Mouse (Mus musculus): ENCODE results near the gene Ttn. TPM values are rescaled to one million over a fixed set of nuclear protein-coding genes. Genes with fewer than 3 reads are reported as not detected.

The Ttn gene
- polyA plus RNA-seq, 1 experiment from 2014 or later = 706 TPM

- no peak overlapping the region for H3K4me3 ChIP-seq (ENCODE audit: control insufficient read depth in 1 of 2, insufficient read depth in 1 of 2, low read depth in 1 of 2, low read length in 2 of 2)
- no peak overlapping the region for H3K27ac ChIP-seq (replicated peaks in 1 of 2; ENCODE audit: control insufficient read depth in 1 of 2, insufficient read depth in 1 of 2, low read depth in 2 of 2, low read length in 2 of 2)
- H3K36me3 ChIP-seq (ENCODE audit: control insufficient read depth, insufficient read depth, low read length) = peaks cover 73% of the 10 kb centered on the region
- ATAC-seq (ENCODE audit: insufficient number of reproducible peaks, insufficient read depth, low FRiP score, low read depth) = no peak
- no peaks in the 10 kb centered on the region for H3K27me3 ChIP-seq (ENCODE audit: control insufficient read depth, insufficient read depth, low read length)
- H3K9ac ChIP-seq (ENCODE audit: low read length) = no peak overlapping the region
- H3K4me1 ChIP-seq (ENCODE audit: control insufficient read depth in 2 of 2, insufficient read depth in 2 of 2, low read length in 2 of 2) = peaks cover 7 to 12% of the 10 kb centered on the region in 2 experiments
- H3K4me2 ChIP-seq (ENCODE audit: low read length) = no peak overlapping the region
- H3K9me3 ChIP-seq (ENCODE audit: control insufficient read depth, low read length) = no peaks in the 10 kb centered on the region
- 68% methylated on average over 12 of the region's 12 CpGs for WGBS
Observed at GRCm38 (mm10) chr2:76690436-76691204, 291.7 kb downstream of the Ttn start.

- WGBS = 20% methylated on average over 7 of the region's 7 CpGs
- Histone ChIP-seq H3K36me3 (ENCODE audit: control insufficient read depth, insufficient read depth, low read length) (peaks cover 73% of the 10 kb centered on the region), H3K27ac (replicated peaks in 1 of 2; ENCODE audit: control insufficient read depth in 1 of 2, insufficient read depth in 1 of 2, low read depth in 2 of 2, low read length in 2 of 2) (peak overlapping the region in 1 of 2 experiments; percentile 8; a peak in 1 of 4 replicates), H3K27me3 (ENCODE audit: control insufficient read depth, insufficient read depth, low read length) (no peaks in the 10 kb centered on the region), H3K9me3 (ENCODE audit: control insufficient read depth, low read length) (no peaks in the 10 kb centered on the region), H3K4me2 (ENCODE audit: low read length) (no peak overlapping the region), H3K9ac (ENCODE audit: low read length) (no peak overlapping the region), H3K4me1 (ENCODE audit: control insufficient read depth in 2 of 2, insufficient read depth in 2 of 2, low read length in 2 of 2) (peaks cover 7 to 12% of the 10 kb centered on the region in 2 experiments), H3K4me3 (ENCODE audit: control insufficient read depth in 1 of 2, insufficient read depth in 1 of 2, low read depth in 1 of 2, low read length in 2 of 2) (no peak overlapping the region)
- ATAC-seq (ENCODE audit: insufficient number of reproducible peaks, insufficient read depth, low FRiP score, low read depth) = peak; percentile 31; the same call in 1 of the 2 replicates
Observed at GRCm38 (mm10) chr2:76688162-76688561, 294.2 kb downstream of the Ttn start.

GRCm38 (mm10) chr2:76687608-76688007, 294.7 kb downstream of the Ttn start:
- 64% methylated on average over 3 of the region's 3 CpGs for WGBS
- Histone ChIP-seq H3K27ac (replicated peaks in 1 of 2; ENCODE audit: control insufficient read depth in 1 of 2, insufficient read depth in 1 of 2, low read depth in 2 of 2, low read length in 2 of 2) (no peak overlapping the region; a peak in 1 of 4 replicates), H3K4me1 (ENCODE audit: control insufficient read depth in 2 of 2, insufficient read depth in 2 of 2, low read length in 2 of 2) (peaks cover 7 to 12% of the 10 kb centered on the region in 2 experiments), H3K36me3 (ENCODE audit: control insufficient read depth, insufficient read depth, low read length) (peaks cover 73% of the 10 kb centered on the region), H3K4me2 (ENCODE audit: low read length) (no peak overlapping the region), H3K27me3 (ENCODE audit: control insufficient read depth, insufficient read depth, low read length) (no peaks in the 10 kb centered on the region), H3K9me3 (ENCODE audit: control insufficient read depth, low read length) (no peaks in the 10 kb centered on the region), H3K4me3 (ENCODE audit: control insufficient read depth in 1 of 2, insufficient read depth in 1 of 2, low read depth in 1 of 2, low read length in 2 of 2) (no peak overlapping the region), H3K9ac (ENCODE audit: low read length) (no peak overlapping the region)
- no peak for ATAC-seq (ENCODE audit: insufficient number of reproducible peaks, insufficient read depth, low FRiP score, low read depth)

GRCm38 (mm10) chr2:76686986-76687385, 295.4 kb downstream of the Ttn start:
- no peaks in the 10 kb centered on the region for H3K9me3 ChIP-seq (ENCODE audit: control insufficient read depth, low read length)
- no peak for ATAC-seq (ENCODE audit: insufficient number of reproducible peaks, insufficient read depth, low FRiP score, low read depth)
- H3K36me3 ChIP-seq (ENCODE audit: control insufficient read depth, insufficient read depth, low read length) = peaks cover 73% of the 10 kb centered on the region
- peaks cover 7 to 12% of the 10 kb centered on the region in 2 experiments for H3K4me1 ChIP-seq (ENCODE audit: control insufficient read depth in 2 of 2, insufficient read depth in 2 of 2, low read length in 2 of 2)
- no peaks in the 10 kb centered on the region for H3K27me3 ChIP-seq (ENCODE audit: control insufficient read depth, insufficient read depth, low read length)
- no peak overlapping the region for H3K27ac ChIP-seq (replicated peaks in 1 of 2; ENCODE audit: control insufficient read depth in 1 of 2, insufficient read depth in 1 of 2, low read depth in 2 of 2, low read length in 2 of 2)
- H3K4me2 ChIP-seq (ENCODE audit: low read length) = no peak overlapping the region
- no peak overlapping the region for H3K9ac ChIP-seq (ENCODE audit: low read length)
- 90% methylated on average over 3 of the region's 3 CpGs for WGBS
- H3K4me3 ChIP-seq (ENCODE audit: control insufficient read depth in 1 of 2, insufficient read depth in 1 of 2, low read depth in 1 of 2, low read length in 2 of 2) = no peak overlapping the region

- Histone ChIP-seq H3K9ac (ENCODE audit: low read length) (no peak overlapping the region), H3K4me3 (ENCODE audit: control insufficient read depth in 1 of 2, insufficient read depth in 1 of 2, low read depth in 1 of 2, low read length in 2 of 2) (no peak overlapping the region), H3K4me1 (ENCODE audit: control insufficient read depth in 2 of 2, insufficient read depth in 2 of 2, low read length in 2 of 2) (no peaks in the 10 kb centered on the region), H3K4me2 (ENCODE audit: low read length) (no peak overlapping the region), H3K27ac (replicated peaks in 1 of 2; ENCODE audit: control insufficient read depth in 1 of 2, insufficient read depth in 1 of 2, low read depth in 2 of 2, low read length in 2 of 2) (no peak overlapping the region), H3K27me3 (ENCODE audit: control insufficient read depth, insufficient read depth, low read length) (no peaks in the 10 kb centered on the region), H3K36me3 (ENCODE audit: control insufficient read depth, insufficient read depth, low read length) (peaks cover 80% of the 10 kb centered on the region), H3K9me3 (ENCODE audit: control insufficient read depth, low read length) (no peaks in the 10 kb centered on the region)
- WGBS = 88% methylated on average over 8 of the region's 8 CpGs
- ATAC-seq (ENCODE audit: insufficient number of reproducible peaks, insufficient read depth, low FRiP score, low read depth) = no peak
Observed at GRCm38 (mm10) chr2:76682301-76682700, 300.0 kb downstream of the Ttn start.

- Histone ChIP-seq H3K36me3 (ENCODE audit: control insufficient read depth, insufficient read depth, low read length) (peaks cover 24% of the 10 kb centered on the region), H3K27ac (replicated peaks in 1 of 2; ENCODE audit: control insufficient read depth in 1 of 2, insufficient read depth in 1 of 2, low read depth in 2 of 2, low read length in 2 of 2) (no peak overlapping the region), H3K9ac (ENCODE audit: low read length) (peak overlapping the region; percentile 89), H3K9me3 (ENCODE audit: control insufficient read depth, low read length) (no peaks in the 10 kb centered on the region), H3K4me1 (ENCODE audit: control insufficient read depth in 2 of 2, insufficient read depth in 2 of 2, low read length in 2 of 2) (peaks cover 6 to 31% of the 10 kb centered on the region in 2 experiments), H3K4me3 (ENCODE audit: control insufficient read depth in 1 of 2, insufficient read depth in 1 of 2, low read depth in 1 of 2, low read length in 2 of 2) (peak overlapping the region in 1 of 2 experiments; percentile 83; a peak in 1 of 4 replicates), H3K4me2 (ENCODE audit: low read length) (peak overlapping the region; percentile 88), H3K27me3 (ENCODE audit: control insufficient read depth, insufficient read depth, low read length) (no peaks in the 10 kb centered on the region)
- 70% methylated on average over 13 of the region's 13 CpGs for WGBS
- no peak for ATAC-seq (ENCODE audit: insufficient number of reproducible peaks, insufficient read depth, low FRiP score, low read depth)
Observed at GRCm38 (mm10) chr2:76676401-76677226, 305.7 kb downstream of the Ttn start.

GRCm38 (mm10) chr2:76675949-76676348, 306.4 kb downstream of the Ttn start:
- Histone ChIP-seq H3K4me1 (ENCODE audit: control insufficient read depth in 2 of 2, insufficient read depth in 2 of 2, low read length in 2 of 2) (peaks cover 6 to 32% of the 10 kb centered on the region in 2 experiments), H3K36me3 (ENCODE audit: control insufficient read depth, insufficient read depth, low read length) (peaks cover 19% of the 10 kb centered on the region), H3K4me3 (ENCODE audit: control insufficient read depth in 1 of 2, insufficient read depth in 1 of 2, low read depth in 1 of 2, low read length in 2 of 2) (peak overlapping the region; percentile 20 to 83; a peak in 3 of 4 replicates), H3K27ac (replicated peaks in 1 of 2; ENCODE audit: control insufficient read depth in 1 of 2, insufficient read depth in 1 of 2, low read depth in 2 of 2, low read length in 2 of 2) (no peak overlapping the region), H3K4me2 (ENCODE audit: low read length) (peak overlapping the region; percentile 88), H3K9me3 (ENCODE audit: control insufficient read depth, low read length) (no peaks in the 10 kb centered on the region), H3K9ac (ENCODE audit: low read length) (peak overlapping the region; percentile 89), H3K27me3 (ENCODE audit: control insufficient read depth, insufficient read depth, low read length) (no peaks in the 10 kb centered on the region)
- 31% methylated on average over 4 of the region's 4 CpGs for WGBS
- ATAC-seq (ENCODE audit: insufficient number of reproducible peaks, insufficient read depth, low FRiP score, low read depth) = no peak
